Mouse (Mus musculus) adrenal gland, adult 8-10 months (tissue): ENCODE measurements around the gene Lst1. TPM values are rescaled to one million over a fixed set of nuclear protein-coding genes. Genes with fewer than 3 reads are reported as not detected.
"Not testable (repeated sequence)": the region's sequence is repeated elsewhere in the genome, so short reads cannot be mapped to it uniquely, and the experiment has no call there.

Experiments used
- DNase-seq: peaks from one replicate; pipeline ENCODE4 v3.0.0; 2022
- total RNA-seq, 4 experiments: library from RNA; stranded (reverse); gene quantifications; 2 replicates each; pipeline ENCODE4 v1.2.4; 2022

The Lst1 gene
- total RNA-seq: 10 to 100 TPM in 1 of 4 experiments, 1 to 10 TPM in 3; 4.7 to 11.3 (median 8.2) TPM

- DNase-seq: no peak
These were observed at the start of gene Lst1 for GRCm38 (mm10) chr17:35187959-35188610. Gene Lst1 (minus strand): TSS chr17:35188439.

DNA sequence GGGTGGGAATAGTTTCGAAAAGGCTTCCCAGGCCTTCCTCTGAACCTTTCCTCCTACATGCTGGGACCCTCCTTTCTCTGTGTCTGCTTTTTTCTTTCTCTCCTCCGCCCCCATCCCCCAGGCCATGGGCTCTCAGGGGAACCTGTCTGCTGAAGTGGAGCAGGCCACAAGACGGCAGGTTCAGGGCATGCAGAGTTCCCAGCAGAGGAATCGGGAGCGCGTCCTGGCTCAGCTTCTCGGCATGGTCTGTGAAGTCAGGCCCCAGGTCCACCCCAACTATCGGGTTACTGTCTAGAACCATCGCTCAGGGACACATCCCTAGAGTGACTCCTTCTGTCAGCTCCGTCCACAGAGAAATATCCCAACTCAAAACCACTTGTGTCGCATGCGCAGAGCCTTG lies 49.3 kb upstream of the Lst1 start:
- DNase-seq: no peak

- DNase-seq: no peak
These were observed 48.8 kb upstream of the Lst1 start for GRCm38 (mm10) chr17:35236996-35237395.

DNA sequence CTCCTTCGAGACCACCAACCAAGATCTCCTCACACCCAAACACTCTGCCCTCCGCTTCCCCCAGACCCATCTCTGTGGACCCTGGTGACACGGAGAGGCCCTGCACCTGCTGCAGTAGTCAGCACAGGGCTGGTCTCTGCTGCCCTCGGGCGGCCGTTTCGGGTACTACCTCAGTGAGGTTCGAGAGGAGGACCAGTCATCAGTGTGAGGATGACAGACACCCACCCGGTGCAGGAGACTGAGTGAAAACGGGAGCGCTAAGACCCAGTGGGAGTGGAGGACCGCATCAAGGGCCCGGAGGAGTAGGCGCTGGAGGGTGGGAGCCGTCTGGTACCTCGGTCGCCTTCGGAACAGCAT lies 48.1 kb upstream of the Lst1 start:
- peak; percentile 92 for DNase-seq

- DNase-seq: peak; percentile 91
These were observed 47.6 kb upstream of the Lst1 start, which contains the start of gene Nfkbil1 for GRCm38 (mm10) chr17:35235614-35236389. Gene Nfkbil1 (minus strand): TSS chr17:35235792.

DNA sequence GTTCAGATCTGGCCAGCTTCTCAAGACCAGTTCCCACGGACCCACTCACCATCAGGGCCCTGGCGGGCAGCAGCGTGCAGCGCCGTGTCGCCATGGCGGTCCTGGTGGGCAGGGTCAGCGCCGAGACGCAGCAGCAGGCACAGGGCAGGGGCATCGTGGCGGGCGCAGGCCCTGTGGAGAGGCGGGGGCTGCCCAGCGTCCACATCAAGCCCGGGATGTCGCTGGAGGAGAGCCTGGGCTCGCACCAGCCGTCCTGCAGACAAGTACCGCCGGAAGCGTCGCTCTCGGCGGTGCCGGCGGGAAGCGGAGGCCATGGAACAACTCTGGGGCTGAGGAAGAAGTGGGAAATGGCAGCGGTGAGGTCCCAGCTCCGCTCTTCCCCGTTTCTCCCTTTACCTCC lies 46.7 kb upstream of the Lst1 start:
- no peak for DNase-seq

- not testable (repeated sequence) for DNase-seq
These were observed 45.9 kb upstream of the Lst1 start for GRCm38 (mm10) chr17:35234090-35234489.

DNA sequence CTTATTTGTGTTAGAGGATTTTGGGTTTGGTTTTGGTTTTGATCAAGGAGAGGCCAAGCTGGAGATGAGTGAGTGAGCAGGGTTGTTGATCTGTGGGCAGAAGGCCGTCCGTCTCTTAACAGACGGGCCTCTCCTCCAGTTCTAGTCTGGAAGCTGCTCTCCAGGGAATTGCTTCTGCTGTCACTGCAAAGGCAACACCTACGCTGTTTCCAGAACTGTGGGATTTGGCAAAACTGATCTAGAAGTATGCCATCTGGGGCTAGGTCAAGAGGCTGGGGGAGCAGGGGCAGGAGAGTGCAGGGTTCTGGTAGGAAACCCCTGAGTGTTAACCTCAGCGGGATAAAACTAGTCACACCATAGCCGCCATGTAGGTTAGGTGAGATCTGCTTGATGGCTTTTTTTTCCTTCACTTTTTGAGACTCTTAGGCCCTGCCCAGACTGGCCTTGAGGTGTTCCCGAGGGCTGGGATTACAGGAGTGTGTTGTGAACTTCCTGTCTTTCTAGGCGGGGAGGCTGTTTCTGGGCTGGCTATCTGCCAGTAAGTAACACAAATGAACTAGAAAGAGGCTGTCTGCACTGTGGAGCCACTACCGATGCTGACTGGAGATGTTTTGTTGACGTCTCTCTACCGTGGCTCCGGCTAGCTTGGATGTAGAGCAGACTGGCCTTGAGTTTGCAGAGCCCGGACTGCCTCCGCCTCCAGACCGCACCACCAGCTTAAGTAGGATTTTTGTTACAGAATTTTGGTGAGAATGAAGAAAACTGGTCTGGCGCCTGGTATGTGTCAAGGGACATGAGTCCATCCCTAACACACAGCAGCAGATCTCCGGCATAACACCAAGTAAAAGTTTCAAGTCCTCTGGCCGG lies 45.1 kb upstream of the Lst1 start, which contains the start of gene Atp6v1g2:
Gene Atp6v1g2, plus strand, starts transcription at position 547 of the 867 bp plus-strand sequence.
- no peak for DNase-seq

DNA sequence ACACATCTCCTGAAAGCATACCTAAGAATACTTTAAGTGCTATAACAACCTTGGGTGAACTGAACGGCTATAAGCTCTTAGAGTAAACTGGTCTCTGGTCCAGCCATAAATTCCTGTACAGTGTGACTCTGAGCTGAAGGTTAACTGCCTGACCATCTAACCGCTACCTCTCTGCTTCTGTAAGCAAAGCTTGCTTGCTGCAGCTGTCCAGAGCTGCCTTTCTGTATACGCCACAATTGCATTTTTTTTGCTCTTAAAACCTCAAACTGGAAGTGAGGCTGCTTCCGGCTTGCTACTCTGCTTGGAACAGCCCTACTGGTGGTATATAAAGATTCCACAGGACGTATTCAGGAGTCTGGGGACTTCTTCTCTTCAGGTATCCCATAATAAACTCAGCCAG lies 44.4 kb upstream of the Lst1 start:
- no peak for DNase-seq

DNA sequence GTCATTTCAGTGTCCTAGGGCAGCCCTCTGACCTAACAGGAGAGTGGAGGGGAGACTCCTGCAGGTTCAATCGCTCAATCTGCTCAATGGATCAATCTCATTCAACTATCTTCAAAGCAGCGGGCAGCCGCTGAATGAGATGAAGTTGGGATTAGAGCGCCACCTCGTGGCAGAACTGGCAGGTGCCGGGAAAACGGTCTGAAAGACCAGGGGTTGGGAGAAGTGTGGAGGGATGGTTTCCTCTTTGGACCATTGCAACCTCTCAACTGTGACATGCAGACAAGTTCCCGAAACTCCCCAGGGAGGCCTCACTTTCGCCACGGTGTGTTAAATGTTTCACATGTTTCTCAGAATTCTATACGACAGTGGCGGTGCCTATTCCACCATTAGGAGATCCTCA lies 43.8 kb upstream of the Lst1 start:
- no peak for DNase-seq

GRCm38 (mm10) chr17:35231022-35231421 lies 42.8 kb upstream of the Lst1 start:
- no peak for DNase-seq

DNA sequence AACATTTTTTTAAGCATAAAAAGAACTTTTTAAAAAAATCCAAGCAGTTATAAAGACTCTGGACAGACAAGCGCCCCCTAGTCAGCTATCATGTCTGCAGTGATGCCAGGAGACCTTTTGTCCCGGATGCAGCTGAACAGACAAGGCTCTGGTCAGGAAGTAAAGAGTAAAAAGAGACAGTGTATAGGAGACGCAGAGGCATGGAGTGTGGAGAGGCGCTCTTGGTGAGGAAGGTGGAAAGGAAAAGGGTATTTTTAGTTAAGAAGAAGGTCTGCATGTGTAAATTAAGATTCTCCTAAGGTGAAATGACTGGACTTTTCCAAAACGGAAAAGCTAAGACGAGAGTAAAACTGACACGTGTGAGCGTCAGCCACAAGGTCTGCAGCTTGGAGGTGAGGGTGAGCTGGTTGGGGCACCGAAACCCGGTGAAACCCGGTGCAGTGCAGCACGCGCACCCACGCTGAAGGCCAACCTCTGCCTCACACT lies 38.4 kb upstream of the Lst1 start:
- no peak for DNase-seq

DNA sequence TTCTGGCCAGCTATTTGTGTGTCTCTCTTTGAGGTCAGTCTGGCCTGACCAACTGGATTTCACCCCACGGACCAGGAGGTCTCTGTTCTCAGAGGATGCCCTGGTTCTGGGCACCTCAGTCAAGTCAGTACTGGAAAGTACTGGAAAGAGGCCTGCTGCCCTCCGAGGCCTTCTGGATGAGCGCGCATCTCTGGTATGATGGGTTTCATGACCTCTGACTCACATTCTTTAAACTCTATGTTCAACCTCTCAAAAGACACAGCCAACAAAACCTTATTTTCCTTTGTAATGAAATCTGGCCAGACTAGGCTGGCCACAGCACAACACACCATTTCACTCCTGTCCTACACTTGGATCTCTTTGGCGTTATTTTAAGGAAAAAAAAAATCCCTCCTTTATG lies 37.2 kb upstream of the Lst1 start:
- no peak for DNase-seq

GRCm38 (mm10) chr17:35224641-35225040 lies 36.4 kb upstream of the Lst1 start:
- DNase-seq: no peak

GRCm38 (mm10) chr17:35222299-35222698 lies 34.1 kb upstream of the Lst1 start:
- DNase-seq: no peak

DNA sequence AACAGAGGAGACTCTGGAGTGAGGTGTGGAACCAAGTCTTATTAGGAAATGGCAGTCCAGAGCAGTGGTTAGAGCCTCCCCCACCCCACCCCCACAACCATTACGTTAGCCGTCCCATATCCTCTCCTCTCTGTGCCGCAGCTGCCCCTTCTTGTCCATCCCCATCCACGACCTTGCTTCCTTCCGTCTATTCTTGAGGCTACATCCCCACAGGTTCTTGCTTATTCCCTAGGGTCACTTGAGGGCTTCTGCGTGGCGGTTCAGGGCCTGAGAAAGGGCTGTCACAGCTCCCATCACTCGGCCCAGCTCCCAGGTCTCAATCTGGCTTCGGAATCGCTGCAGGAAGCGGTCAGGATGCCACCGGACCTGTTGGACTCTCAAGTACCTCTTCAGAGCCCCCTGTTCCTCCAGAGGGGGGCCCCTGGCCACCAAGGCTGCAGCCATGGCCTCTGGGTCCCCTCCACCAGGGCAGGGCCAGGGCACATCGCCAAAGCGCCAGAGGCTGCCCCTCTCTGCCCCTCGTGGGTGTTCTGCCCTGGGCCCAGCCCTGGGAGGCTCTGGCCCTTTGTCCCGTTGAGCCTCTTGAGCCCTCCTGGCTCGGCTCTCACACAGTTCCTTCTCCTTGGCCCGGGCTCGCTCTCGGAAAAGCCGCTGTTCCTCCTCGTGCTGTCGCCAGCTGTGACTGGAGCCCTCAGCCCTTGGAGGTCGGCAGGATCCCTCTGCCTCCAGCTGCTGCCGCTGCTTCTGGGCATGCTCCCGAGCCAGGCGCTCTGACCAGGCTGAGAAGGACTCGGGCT lies 32.1 kb upstream of the Lst1 start, which contains the start of gene Gm16181:
Gene Gm16181, plus strand, starts transcription at position 679 of the 797 bp plus-strand sequence.
- no peak for DNase-seq

GRCm38 (mm10) chr17:35219601-35220041 lies 31.4 kb upstream of the Lst1 start:
- DNase-seq: no peak

GRCm38 (mm10) chr17:35218516-35219193 lies 30.4 kb upstream of the Lst1 start:
- DNase-seq: no peak

- no peak for DNase-seq
These were observed 24.8 kb upstream of the Lst1 start for GRCm38 (mm10) chr17:35213071-35213470.

GRCm38 (mm10) chr17:35210593-35210992 lies 22.4 kb upstream of the Lst1 start:
- DNase-seq: no peak
